Mouse (Mus musculus) liver, embryonic 14.5 days (tissue): Measurements from ENCODE around the gene Man1a2.

Experiments used
- CTCF ChIP-seq: IDR thresholded peaks from 2 replicates; pipeline ENCODE4 v1.5.1; 2016; ENCODE audit warnings: antibody characterized with exemption, low read depth, control low read depth
- EP300 ChIP-seq: IDR thresholded peaks from 2 replicates; pipeline ENCODE4 v1.6.1; 2016; ENCODE audit warnings: antibody characterized with exemption, low read depth

GRCm38 (mm10) chr3:100678951-100679570 lies 6.2 kb downstream of the Man1a2 start:
- TF ChIP-seq CTCF (no peak), EP300 (no peak)
